Mouse (Mus musculus): ENCODE results near the gene Rrbp1. TPM values are rescaled to one million over a fixed set of nuclear protein-coding genes. Genes with fewer than 3 reads are reported as not detected.
A peak's percentile ranks its signal among the peaks of the same experiment; 100 is the strongest.

Gene Rrbp1
- polyA plus RNA-seq, 2 experiments from 2014 or later = 35.6 to 47.4 TPM

GRCm38 (mm10) chr2:144005166-144005955 lies 5.7 kb downstream of the Rrbp1 start:
- ATAC-seq = no peak

DNA sequence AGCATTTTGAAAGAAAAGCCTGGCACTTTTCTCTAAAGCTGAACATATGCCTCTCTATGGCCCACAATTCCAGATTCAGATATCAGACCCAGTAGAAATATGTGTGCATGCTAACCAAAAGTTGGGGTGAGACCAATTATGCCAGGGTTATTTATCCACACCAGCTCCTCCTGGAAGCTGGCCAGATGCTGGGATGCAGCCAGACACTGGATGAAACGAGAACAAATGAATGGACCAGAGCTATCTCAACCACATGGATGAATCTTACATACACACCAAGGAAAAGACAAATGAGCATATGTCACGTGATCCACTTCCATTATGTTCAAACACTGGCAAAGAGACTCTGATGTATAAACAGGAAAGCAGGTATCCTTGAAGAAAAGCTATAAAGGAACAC lies 7.5 kb downstream of the Rrbp1 start:
- no peak for ATAC-seq

DNA sequence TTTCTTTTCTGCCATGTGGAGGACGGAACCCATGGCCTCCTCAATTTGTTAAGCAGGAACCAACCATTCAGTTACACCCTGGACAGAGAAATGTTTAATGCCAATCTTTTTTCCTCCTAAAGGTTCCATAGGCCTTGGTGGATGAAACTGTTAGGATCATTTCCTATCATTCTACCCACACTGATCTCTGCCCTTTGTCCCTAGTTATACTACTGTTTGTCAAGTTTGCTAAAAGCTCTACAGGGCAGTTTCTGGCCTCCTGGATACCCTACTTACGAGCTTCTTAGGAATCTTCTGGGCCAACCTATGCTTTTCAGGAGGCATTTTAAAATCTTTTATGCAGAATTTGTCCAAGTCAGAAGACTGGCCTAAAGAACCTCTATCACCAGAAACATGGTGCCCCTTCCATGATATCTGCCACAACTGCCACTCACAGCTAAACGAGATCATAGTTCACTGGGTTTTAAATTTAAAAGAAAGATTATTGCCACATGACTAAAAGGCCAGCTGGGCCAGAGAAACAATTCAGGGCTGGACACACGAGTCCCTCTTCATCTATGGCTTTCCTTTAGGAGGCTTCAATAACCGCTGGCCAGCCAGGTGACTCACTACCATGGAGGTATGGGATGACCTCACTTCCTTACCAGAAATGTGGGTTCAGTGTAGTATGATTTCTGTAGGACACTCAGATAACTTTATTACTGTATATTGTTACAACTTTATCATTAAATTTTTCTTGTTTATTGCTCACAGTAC lies 8.7 kb downstream of the Rrbp1 start:
- no peak for ATAC-seq

DNA sequence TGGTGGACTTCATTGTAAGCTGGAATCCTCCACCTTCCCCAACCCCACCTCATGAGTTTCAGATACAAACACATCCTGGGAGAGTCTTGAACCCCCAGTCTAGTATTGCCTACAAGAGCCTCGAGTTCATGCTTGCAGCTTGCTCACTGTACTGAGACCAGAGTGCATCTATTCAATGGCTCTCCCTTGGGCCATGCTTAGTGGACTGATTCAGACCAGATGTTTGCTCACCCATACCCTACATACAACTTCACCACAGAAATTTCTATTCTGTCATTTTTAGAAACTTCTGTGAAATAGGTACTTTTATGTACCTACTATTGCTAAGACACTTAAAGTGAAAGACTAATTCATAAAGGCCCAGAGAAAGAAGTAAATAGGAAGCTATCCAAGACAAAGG lies 18.1 kb downstream of the Rrbp1 start:
- ATAC-seq = no peak

DNA sequence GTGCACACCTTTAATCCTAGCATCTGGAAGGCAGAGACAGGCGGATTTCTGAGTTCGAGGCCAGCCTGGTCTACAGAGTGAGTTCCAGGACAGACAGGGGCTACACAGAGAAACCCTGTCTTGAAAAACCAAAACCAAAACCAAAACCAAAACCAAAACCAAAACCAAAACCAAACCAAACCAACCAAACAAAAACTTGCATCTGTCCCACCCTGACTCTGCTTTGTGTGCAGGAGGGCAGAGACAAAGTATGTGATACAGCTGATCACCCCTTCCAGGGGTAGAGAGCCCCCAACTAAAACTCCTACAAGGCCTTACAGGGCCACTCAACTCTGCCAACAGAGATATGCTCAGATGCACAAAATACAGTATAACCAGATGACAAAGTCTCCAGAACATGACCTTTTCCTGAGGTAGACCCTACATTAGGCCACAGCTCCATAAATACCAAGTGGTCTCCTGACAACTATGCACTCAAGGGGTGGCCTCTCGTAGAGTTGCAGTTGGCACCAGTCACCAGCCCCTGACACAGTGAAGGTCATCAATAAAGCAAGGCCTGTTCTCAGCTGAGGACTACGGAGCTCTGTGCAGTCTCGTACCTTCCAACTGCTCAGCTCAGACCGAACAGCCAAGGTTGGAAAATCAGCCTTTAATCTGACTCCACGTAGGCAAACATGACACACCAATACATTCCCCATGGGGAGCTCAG lies 18.9 kb downstream of the Rrbp1 start:
- ATAC-seq = peak; percentile 83

GRCm38 (mm10) chr2:143990997-143991396 lies 20.1 kb downstream of the Rrbp1 start:
- ATAC-seq = no peak

DNA sequence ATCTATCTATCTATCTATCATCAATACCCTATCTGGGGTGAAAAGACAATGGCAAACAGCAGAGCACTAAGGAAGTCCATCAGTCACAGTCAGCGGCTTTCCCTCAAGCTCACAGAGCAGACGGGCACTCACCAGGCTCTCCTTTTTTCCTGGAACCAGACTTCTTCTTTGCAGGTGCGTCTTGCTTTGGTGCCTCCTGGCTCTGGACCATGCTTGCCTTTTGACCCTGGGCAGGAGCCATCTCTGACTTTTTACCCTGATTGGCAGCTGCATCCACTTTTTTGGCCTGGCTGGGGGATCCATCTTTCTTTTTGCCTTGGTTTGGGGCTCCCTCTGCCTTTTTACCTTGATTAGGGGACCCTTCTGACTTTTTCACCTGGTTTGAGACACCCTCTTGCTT lies 23.0 kb downstream of the Rrbp1 start:
- no peak for ATAC-seq

DNA sequence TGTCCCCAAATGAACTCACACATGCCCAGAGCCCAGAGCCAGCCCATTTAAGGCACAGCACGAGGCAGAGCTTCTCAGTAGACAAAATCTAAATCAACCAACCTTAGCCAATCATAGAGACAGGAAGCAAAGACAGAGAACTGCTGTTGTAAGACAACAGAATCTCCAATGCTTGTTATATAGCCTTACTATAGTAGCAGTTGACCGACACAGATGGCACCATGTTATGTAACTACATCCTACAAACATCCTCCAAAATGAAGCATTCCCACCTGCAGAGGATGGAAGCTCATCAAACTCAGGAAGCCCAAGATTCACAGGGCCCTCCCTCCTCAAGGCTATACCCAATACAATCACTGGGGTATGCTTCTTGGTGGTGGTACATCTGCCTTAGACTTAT lies 23.6 kb downstream of the Rrbp1 start:
- no peak for ATAC-seq

- ATAC-seq = peak; percentile 75
Measured at GRCm38 (mm10) chr2:143983482-143983881, 27.6 kb downstream of the Rrbp1 start.

DNA sequence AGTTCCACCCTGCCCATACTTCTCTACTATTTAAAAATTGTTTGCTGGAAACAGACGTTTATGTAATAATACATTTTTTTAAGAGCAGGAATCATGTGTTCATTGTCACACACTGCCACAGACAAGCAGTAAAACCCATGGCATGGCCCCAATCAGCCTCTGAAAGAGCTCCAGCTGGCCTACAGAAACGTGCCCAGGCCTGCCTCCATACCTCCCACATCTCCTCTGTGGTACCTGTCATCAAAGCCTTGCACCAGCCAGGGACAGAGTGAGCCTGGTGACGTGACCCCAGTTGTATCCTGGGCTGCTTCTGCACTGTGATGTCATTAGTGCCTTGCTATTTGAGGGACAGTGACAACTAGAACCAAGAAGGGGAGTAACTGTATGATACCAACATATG lies 28.2 kb downstream of the Rrbp1 start:
- no peak for ATAC-seq

- ATAC-seq = no peak
Measured at GRCm38 (mm10) chr2:143982152-143982551, 28.9 kb downstream of the Rrbp1 start.

DNA sequence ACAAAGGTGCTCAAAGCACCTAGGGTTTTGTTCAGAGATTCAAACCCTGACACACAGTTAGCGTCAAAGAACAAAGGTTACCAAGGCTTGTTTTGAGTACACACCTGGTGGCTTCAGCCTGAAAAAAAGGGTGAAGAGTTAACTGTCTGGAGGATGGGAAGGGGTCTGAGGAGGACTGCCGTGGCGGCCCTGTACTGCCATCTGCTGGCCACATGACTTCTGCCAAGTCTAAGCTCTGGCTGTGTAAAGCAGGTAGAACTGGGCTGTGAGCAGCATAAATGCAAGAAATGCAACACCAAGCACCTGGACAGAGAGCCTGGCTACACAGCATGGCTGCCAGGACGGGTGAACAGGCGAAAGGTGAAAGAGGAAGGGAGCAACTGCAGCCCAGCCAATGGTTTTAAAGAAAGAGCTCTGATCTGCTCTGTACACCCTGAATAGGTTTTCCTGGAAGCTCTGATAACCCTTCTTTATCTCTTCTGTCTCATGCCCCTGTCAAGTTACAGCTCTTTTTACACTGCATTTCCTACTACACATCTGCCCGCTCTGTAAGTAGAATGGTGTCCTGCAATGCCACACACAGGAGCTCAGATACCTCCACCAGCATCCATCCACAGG lies 30.2 kb downstream of the Rrbp1 start:
- ATAC-seq = peak; percentile 67

DNA sequence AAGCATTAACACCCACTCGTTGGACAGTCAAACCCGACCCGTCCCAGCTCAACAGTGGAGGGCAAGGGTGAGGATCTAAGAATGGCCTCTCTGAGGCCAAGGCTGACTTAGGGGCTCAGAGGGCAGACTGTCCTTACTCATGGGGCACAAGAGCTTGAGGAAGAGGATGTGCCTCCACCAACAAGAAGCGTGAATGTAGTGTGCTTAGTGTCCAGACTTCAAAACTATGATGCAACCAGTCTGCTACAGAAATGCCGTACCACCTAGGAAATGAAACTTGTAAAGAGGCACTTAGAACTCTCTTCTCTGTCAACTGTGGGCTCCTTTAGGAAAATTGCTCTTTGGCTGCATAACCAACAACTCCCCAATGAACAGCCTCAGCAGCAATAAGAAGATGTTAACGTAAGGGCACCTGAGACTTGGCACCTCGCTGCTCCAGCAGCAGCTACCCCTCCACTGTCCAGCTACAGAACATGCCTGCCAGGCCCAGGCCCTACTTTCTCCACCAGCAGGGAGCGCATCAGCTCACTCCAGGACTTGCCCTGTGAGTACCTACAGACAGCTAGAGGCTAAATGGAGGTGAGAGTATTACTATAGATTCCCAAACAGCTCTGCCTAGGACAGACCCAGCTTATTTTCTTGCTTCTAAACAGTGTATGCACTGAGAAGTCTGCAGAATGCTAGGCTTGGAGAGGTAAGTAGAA lies 32.5 kb downstream of the Rrbp1 start:
- ATAC-seq = no peak

DNA sequence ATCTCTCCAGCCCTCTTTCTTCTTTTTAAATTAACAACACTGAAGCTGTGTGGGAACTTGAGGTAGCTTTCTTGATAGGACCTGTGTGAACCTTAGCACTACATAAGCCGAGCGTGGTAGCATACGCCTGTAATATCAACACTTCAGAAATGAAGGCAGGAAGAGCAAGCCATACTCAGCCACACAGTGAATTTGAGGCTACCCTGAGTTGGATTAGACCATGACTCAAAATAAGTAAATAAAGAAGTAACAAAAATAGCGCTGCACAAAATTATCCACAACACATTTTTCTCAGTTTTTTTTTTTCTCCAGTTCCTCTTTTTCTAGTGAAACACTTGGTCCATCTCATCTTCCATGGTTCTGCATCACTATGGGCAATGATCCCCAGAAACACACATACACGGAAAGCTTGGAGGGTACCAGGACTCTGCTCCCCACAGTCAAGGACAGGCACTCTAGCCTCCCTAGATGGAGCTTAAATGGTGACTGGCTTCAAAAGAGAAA lies 35.9 kb downstream of the Rrbp1 start:
- ATAC-seq = no peak

GRCm38 (mm10) chr2:143973161-143973560 lies 37.9 kb downstream of the Rrbp1 start:
- no peak for ATAC-seq

- no peak for ATAC-seq
Measured at GRCm38 (mm10) chr2:143971887-143972286, 39.2 kb downstream of the Rrbp1 start.

DNA sequence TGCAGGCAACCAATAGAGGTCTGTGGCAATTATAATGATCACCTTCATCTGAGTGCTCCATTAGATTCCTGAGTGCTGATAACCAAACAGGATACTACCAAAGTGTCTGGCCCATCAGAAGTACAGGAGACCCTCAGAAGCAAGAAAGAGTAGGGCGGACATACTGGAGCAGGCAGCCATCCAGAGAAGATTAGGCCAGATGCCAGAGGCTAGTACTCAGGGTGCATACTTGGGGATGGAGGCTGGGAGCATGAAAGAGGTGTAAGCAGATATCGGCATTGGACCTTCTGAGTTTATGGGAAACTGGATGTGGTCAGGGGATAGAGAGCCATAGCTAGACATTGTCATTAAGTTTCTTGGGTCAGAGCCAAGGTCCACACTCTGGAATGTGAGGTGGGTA lies 40.2 kb downstream of the Rrbp1 start:
- no peak for ATAC-seq

DNA sequence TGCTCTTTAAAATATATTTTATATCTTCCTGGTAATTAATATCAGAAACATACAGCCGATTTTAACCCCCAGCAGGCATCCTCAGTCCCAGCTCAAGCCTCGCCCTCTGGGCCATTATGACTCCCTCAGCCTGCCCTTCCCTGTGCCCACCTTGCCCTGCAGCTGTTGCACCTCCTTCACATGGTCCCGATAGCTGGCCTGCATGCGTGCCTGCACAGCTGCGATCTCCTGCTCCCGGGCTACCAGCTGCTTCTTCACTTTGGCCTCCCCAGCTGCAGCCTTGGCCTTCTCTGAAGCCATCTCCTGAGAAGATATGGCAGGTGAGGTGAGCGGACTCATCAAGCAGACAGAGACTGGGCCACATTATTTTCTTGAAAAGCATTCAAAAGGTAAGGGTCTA lies 41.8 kb downstream of the Rrbp1 start:
- no peak for ATAC-seq

DNA sequence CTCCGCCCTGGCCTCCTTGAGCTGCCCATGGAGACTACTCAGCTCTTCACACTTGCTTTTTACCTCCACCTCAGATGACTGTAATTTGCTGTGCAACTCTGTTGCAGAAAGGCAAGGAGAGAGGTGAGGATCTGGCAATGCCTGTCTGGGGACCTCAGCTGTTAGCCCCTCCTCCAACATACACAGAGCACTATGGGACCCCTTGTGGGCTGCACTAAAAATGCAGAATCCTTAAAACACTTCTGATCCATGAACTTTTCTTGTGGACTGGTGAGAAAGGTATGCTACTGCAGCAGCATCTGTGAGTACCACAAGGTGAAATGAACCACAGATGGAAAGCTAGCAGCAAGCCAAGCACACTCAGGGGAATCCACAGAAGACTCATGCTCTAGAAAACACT lies 47.7 kb downstream of the Rrbp1 start:
- ATAC-seq = no peak

GRCm38 (mm10) chr2:143962192-143962591 lies 48.9 kb downstream of the Rrbp1 start:
- ATAC-seq = no peak

DNA sequence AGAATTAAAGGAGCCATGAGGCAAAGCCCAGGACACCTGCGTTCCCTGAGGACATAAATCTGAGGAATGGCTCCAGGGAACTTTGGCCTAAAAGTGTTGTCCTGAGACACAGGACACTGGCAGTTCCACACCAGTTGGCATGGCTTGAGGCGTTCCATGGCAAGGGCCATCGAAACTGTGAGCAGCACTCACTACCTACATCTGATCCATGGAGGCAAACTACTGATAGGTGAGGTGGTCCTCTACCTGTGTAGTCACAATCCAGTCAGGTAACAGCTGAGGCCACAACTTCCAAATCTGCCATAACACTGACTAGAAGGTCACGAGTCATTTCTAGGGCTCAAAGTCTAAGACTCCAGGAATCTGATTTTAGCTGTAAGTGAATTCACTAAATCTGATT lies 55.3 kb downstream of the Rrbp1 start:
- ATAC-seq = no peak

DNA sequence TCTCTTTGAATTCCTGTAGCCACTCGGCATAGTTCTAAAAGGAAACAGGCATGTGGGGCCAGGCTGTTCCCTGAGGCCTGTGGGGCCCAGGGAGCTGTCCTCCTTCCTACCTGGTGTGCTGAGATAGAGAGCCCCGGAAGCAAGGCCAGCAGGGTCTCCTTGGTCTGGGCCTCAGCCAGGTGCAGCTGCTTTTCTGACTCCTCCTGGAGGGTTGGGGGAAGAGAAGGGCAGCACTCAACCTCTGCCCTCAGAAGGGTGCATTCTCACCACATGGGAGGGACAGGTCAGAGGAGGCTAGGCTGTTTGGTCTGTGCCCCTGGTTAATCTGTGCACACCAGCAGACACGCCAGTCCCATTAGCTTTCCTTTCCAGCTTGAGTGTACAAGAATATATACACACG lies 56.1 kb downstream of the Rrbp1 start:
- ATAC-seq = no peak

Measured in CD4-positive, CD25-positive, alpha-beta regulatory T cell, adult 4 months (primary cell).